Mouse (Mus musculus) bone marrow macrophage, adult 2 months (primary cell): ENCODE results near the gene Fam76a. TPM values are rescaled to one million over a fixed set of nuclear protein-coding genes. Genes with fewer than 3 reads are reported as not detected.

Experiments used
- H3K27ac ChIP-seq: 2 replicates; pipeline ENCODE4 v1.5.1; 2012; ENCODE audit warnings: low read depth, low read length; ENCODE audit not compliant: insufficient read depth
- H3K4me1 ChIP-seq: 2 replicates; pipeline ENCODE4 v1.6.1; 2012; ENCODE audit warnings: low read length; ENCODE audit not compliant: control insufficient read depth, insufficient read depth
- H3K4me3 ChIP-seq: 2 replicates; pipeline ENCODE4 v1.5.1; 2012; ENCODE audit warnings: mild to moderate bottlenecking, low read length, moderate library complexity; ENCODE audit not compliant: insufficient read depth
- CTCF ChIP-seq: IDR thresholded peaks from 2 replicates; pipeline ENCODE4 v1.5.1; 2012; ENCODE audit warnings: low read depth, mild to moderate bottlenecking, low read length, moderate library complexity
- POLR2A ChIP-seq: IDR thresholded peaks from 2 replicates; pipeline ENCODE4 v1.6.1; 2012; ENCODE audit warnings: mild to moderate bottlenecking, low read depth, low read length, borderline replicate concordance
- polyA plus RNA-seq: library from polyadenylated mRNA; stranded (reverse); fragments of >200 nt; gene quantifications from 2 replicates; pipeline ENCODE4 v1.2.4, GENCODE M21; 2012; ENCODE audit not compliant: missing spikeins, insufficient read depth, insufficient read length

Gene Fam76a
- polyA plus RNA-seq, 1 experiment = 37.6 TPM

- Histone ChIP-seq H3K4me3 (no peak overlapping the region), H3K4me1 (no peaks in the 10 kb centered on the region), H3K27ac (no peak overlapping the region)
- TF ChIP-seq POLR2A (no peak), CTCF (no peak)
Observed at GRCm38 (mm10) chr4:132898197-132898596, 24.2 kb downstream of the Fam76a start.

GRCm38 (mm10) chr4:132894402-132894801 lies 28.0 kb downstream of the Fam76a start:
- Histone ChIP-seq H3K4me3 (no peak overlapping the region), H3K4me1 (no peaks in the 10 kb centered on the region), H3K27ac (no peak overlapping the region)
- no peak for TF ChIP-seq CTCF
- TF ChIP-seq POLR2A = no peak

- Histone ChIP-seq H3K27ac (peak overlapping the region; percentile 17; the same call in 1 of the 2 replicates), H3K4me1 (peaks cover 19% of the 10 kb centered on the region), H3K4me3 (peak overlapping the region; percentile 93)
- TF ChIP-seq POLR2A = no peak
- no peak for TF ChIP-seq CTCF
Observed at GRCm38 (mm10) chr4:132884844-132885374, 37.4 kb downstream of the Fam76a start.

- H3K27ac ChIP-seq = peak within 1 kb of the TSS; percentile 91
Observed at GRCm38 (mm10) chr4:132884064-132884843, 38.1 kb downstream of the Fam76a start, which contains the start of gene Stx12. TSS of gene Stx12 (minus strand) at chr4:132884509.

GRCm38 (mm10) chr4:132883561-132884063 lies 38.7 kb downstream of the Fam76a start:
- Histone ChIP-seq H3K4me1 (peaks cover 21% of the 10 kb centered on the region), H3K27ac (peak overlapping the region; percentile 91), H3K4me3 (peak overlapping the region; percentile 93)
- TF ChIP-seq CTCF (no peak), POLR2A (no peak)

More at GRCm38 (mm10) chr4:132884064-132884843, 38.1 kb downstream of the Fam76a start, which contains the start of gene Stx12:
- Histone ChIP-seq H3K4me3 (peak within 1 kb of the TSS; percentile 93), H3K4me1 (peaks cover 21% of the 10 kb centered on the region)
- TF ChIP-seq POLR2A (peak; percentile 10; the same call in 1 of the 2 replicates), CTCF (no peak)

GRCm38 (mm10) chr4:132874363-132875097 lies 47.8 kb downstream of the Fam76a start:
- H3K4me1 ChIP-seq = peaks cover 28% of the 10 kb centered on the region
- H3K4me3 ChIP-seq = no peak overlapping the region
- TF ChIP-seq CTCF (no peak), POLR2A (no peak)
- H3K27ac ChIP-seq = no peak overlapping the region

- Histone ChIP-seq H3K4me3 (no peak overlapping the region), H3K4me1 (peaks cover 28% of the 10 kb centered on the region), H3K27ac (no peak overlapping the region)
- TF ChIP-seq CTCF (no peak), POLR2A (no peak)
Observed at GRCm38 (mm10) chr4:132873481-132874362, 48.6 kb downstream of the Fam76a start.

GRCm38 (mm10) chr4:132871116-132871515 lies 51.2 kb downstream of the Fam76a start:
- Histone ChIP-seq H3K4me1 (peaks cover 15% of the 10 kb centered on the region), H3K27ac (no peak overlapping the region), H3K4me3 (no peak overlapping the region)
- TF ChIP-seq CTCF = no peak
- no peak for TF ChIP-seq POLR2A

GRCm38 (mm10) chr4:132864856-132865255 lies 57.5 kb downstream of the Fam76a start:
- Histone ChIP-seq H3K27ac (no peak overlapping the region), H3K4me1 (peaks cover 11% of the 10 kb centered on the region), H3K4me3 (no peak overlapping the region)
- TF ChIP-seq POLR2A = no peak
- TF ChIP-seq CTCF = no peak
